Mouse (Mus musculus): ENCODE results near the gene Ptprc. TPM values are rescaled to one million over a fixed set of nuclear protein-coding genes. Genes with fewer than 3 reads are reported as not detected.

Ptprc gene
- polyA plus RNA-seq, 2 experiments from 2014 or later: 1,133 to 1,303 TPM

DNA sequence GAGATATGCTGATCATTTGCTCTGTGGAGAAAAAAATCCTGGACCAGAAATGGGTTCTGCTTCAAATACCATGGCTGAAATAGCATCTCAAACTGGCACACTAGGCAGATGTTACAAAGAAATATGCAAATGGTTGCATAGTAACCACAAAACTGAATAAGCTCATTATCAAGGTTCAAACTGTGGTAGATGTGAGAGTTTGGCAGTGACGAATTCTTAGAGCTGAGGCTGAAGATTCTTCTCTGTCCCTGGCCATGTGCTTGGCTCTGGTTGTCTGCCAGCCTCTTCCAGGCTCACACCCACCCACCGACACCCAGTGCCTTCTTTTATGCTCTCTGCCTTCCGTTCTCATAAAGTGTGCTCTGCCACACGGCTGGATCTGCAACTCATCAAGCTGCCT lies 26.7 kb downstream of the Ptprc start:
- peak; percentile 55 for ATAC-seq

DNA sequence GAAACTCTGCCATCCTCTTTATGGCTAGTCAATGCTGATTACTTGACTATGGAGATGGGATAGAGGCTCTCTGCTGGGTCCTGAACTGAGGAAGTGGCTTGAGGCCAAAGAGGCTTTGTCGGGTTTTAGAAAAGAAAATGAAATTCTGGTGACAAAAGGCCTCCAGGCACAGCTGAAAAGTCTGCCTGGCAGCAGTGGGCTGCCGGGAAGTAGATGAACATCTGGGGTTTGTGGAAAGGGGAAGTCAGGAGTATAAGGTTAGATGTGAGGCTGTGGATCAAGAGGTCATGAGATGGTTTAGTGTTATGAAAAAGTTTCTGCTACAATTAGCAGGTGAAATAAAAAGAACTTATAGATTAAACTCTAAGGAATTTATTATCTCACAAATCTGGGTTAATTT lies 29.9 kb downstream of the Ptprc start:
- no peak for ATAC-seq

GRCm38 (mm10) chr1:138145148-138145547 lies 30.4 kb downstream of the Ptprc start:
- ATAC-seq: peak; percentile 7

DNA sequence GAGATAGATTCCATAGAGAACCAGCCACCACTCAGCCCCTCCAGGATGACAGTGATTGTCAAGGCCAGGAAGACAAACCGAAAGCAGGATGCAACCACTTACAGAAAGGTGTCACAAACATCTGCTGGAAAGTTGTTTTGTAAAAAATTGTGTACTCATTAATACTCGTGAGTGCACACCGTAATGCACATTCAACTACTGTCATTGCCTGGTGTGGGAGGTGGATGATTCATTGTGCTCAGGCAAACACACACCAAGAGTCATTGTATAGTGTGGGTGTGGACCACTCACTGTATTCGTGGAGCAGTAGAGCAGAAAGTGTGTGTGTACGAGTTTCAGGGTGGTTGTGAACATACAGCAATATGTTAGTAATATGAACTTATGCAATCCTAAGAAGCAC lies 31.1 kb downstream of the Ptprc start:
- peak; percentile 33 for ATAC-seq

DNA sequence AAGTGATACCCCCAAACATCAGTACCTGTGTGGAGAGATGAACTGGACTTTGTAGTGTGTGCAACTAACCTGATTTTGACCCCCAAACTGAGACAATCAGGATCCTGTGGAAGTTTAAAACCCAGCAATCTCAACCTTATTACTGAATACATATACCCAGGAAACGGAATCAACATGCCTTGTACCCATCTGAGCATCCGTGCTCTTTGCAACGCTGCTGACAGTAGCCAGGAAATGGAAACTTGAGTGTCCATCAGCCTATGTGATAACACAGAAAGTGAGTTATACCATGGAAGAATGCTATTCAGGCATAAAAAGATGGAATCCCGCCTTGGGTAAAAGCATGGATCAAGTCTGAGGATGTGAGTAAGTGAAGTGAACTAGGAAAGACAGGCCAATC lies 34.7 kb downstream of the Ptprc start:
- ATAC-seq: peak; percentile 17

GRCm38 (mm10) chr1:138137696-138138095 lies 37.8 kb downstream of the Ptprc start:
- no peak for ATAC-seq

DNA sequence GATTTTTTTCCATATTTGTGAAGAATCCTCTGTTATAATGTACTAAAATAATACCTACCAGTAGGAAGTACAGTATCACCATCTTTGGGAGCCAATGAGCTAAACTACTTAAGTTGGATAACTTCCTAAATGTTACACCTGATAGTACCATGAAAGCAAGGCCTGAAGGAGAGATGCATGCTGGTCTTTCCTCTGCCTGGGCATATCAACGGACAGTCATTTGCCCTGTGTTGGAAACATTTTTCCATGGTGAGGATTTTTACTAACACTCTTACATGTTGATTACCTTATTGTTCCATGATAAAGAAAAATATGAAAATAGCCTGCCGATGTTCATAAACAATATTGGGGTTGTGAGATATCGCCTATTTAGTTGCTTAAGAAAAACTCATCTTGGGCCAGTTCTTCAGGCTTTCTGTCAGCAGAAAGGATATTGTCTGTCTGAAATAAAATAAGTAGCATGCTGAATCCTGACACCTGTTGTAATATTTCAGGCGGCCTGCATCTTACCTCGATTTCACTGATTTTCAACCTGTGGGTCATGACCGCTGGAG lies 38.4 kb downstream of the Ptprc start:
- no peak for ATAC-seq

DNA sequence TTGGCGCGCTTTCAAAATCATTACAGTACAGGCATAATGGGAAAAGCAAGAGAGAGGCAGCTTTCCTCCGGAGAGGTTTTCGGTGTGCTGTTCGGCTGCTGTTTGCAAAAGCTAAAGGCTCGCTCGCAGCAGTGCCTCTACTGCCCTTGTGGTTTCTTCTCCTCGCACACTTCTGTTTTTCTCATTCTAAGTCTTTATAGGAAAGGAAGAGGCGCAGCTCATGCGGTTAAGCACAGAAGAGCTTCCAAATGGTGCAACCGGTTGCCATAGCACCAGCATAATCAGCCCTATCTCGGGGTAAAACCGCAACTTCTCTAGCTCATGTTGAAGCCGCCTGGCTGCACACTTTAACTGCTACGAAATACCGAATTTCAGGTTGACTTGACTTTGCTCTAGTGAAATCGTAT lies 39.1 kb downstream of the Ptprc start:
- ATAC-seq: peak; percentile 74

GRCm38 (mm10) chr1:138135637-138136372 lies 39.7 kb downstream of the Ptprc start:
- no peak for ATAC-seq

DNA sequence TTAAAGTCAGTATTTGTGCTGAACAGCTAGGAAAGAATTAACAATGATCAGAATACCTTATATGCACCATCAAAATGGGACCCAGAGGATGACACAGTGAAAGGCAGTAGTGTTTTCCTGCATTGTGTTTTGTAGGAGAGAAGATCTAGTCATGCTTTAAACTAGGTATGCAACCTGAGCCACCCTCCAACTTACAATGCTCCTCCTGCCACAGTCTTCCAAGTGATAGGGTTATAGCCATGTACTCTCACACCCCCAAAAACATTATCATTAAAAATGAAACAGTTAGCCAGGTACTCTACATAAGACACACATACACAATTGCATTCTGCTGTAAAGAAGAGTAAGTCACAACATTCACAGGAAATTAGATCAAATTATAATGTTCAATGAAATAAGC lies 40.4 kb downstream of the Ptprc start:
- no peak for ATAC-seq

GRCm38 (mm10) chr1:138134324-138134723 lies 41.2 kb downstream of the Ptprc start:
- ATAC-seq: peak; percentile 7

- ATAC-seq: no peak
Measured at GRCm38 (mm10) chr1:138131739-138132138, 43.8 kb downstream of the Ptprc start.

DNA sequence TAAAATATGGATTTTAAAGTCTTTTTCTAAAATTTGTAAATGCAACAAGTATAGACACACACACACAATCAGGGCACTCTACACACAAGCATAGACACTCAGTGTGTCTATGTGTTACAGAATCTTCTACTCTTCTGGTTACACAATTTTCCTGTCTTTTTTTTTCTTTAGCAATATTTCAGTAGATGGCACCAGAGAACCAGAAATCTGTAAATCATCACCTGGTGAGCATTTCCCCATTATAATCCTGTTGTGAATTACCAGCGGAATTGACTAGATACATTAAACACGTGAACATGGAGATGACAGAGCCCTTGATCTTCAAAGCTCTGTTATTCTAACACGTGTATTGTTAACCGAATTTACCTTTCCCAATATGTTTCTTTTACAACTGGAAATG lies 45.4 kb downstream of the Ptprc start:
- peak; percentile 30 for ATAC-seq

GRCm38 (mm10) chr1:138126843-138127242 lies 48.7 kb downstream of the Ptprc start:
- no peak for ATAC-seq

DNA sequence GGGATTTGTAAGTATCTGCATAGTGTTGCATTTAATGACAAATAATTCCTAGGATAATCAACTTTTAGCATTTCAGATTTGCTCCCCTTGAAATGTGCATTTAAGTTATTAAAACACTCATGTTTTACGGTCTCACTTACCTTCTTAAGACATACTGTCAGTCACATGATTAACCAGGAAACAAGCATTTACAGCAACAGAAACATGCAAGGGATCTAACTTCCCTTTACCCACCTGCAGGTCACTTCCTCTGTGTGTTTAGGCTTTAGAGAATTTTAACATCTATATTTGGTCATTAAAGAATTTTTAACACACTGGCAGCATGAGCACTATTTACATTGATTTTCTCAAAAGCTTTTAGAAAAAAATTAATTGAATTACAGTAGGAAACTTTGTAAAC lies 50.2 kb downstream of the Ptprc start:
- peak; percentile 46 for ATAC-seq

GRCm38 (mm10) chr1:138123866-138124265 lies 51.6 kb downstream of the Ptprc start:
- ATAC-seq: no peak

- no peak for ATAC-seq
Measured at GRCm38 (mm10) chr1:138119895-138120294, 55.6 kb downstream of the Ptprc start.

- ATAC-seq: no peak
Measured at GRCm38 (mm10) chr1:138093219-138093618, 82.3 kb downstream of the Ptprc start.

DNA sequence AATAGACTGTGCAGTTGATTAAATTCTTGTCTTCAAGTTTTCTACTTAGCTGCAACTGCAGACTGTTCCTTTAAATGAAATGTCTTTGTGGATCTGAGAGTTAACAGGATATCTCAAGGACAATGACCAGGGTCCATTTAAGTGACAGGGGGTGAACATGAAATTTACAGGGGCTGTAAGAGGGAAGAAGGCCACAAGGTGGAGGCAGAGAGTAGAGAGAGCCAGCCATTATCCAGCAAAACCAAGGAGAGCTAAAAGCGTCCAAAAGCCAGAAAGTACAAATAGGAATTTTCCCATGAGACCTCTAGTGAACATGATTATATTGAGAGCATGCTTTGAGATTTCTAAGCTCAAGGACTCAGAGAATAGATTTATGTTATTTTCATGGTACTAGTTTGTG lies 89.7 kb downstream of the Ptprc start:
- ATAC-seq: no peak

DNA sequence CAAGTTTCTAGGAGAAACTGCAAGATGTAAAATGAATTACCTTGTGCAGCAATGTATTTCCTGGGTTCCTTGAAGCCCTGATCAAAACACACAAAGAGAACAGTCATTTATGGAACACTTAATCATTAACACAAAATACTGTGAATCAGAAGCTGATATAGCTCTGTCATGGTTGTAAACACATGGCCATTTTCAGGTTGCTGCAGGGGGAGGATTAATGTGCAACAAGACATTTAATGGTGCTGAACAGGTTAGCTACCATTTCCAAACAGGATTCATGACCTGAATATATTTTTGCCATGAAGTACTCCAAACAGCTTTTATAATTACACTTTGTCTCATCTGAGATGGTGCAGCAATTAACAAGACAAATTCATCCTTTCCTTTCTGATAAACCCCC lies 91.8 kb downstream of the Ptprc start:
- no peak for ATAC-seq

DNA sequence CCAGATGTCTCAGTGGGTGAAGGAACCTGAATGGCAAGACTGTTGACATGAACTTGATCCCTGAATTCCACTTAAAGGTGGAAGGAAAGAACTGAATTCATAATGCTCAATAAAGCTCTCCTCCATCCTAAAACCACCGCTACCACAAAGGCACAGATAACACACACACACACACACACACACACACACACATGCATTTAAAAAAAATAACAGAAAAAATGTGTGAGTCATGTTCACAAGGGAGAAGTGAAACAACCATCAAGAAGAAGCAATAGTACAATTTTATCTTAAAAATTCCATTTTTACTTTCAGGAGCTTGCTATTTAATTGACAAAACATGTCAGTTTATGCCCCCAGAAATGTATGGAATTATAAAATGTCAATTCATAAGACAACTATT lies 95.2 kb downstream of the Ptprc start:
- ATAC-seq: no peak

DNA sequence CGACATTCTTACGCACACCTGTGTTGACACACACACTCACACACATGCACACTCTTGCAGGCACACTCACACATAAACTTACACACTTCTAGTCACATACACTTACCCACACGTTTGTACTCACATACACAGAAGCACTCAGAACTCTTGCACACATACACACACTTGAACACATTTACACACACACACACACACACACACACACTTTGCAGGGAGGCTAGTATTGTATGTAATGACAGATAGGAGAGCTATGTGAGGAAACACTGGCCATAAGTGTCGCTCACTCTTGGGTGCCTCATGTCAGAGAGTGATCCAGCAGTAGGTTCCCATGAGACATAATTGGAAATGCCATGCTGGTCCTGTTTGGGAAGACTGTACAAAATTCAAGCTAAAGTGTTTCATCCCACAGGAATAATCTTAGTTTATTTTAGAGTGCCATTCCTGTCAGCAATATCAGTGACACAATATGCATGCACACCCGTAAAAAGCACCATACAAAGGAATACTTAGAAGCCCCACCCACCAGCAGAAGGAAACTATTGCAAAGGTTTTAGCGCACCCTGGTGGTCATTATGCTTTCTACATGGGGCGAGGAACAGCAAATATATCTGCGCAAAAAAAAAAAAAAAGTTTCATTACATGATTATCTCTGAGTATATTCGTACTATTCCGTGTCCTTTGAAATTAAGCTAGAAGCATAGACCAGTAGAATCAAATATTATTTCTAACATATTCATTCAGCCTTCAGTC lies 131.1 kb downstream of the Ptprc start:
- ATAC-seq: peak; percentile 76

DNA sequence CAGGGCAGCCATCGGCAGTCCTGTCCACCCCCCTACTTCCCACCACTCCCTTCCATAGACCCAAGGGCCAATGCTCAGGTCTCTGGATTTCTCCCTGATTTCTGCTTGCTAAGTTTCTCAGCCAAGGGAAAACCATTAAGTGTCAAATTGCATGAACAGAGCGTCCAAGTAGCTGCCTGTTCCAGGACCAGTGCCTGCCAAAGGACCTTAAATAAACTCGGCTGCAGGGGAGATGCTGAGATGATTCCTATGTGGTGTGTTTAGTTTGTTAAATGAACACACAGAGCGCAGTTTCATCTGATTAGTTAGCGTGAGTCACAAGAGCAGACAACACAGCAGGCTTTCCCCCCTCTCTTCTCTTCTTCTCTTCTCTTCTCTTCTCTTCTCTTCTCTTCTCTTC lies 135.0 kb downstream of the Ptprc start:
- no peak for ATAC-seq

GRCm38 (mm10) chr1:138039201-138039600 lies 136.3 kb downstream of the Ptprc start:
- ATAC-seq: peak; percentile 54

Measured in activated CD4-positive, CD25-positive, alpha-beta regulatory T cell, adult 4 months (primary cell).